Mouse (Mus musculus) forebrain, embryonic 10.5 days (tissue): Measurements from ENCODE around the gene C1qtnf4. TPM values are rescaled to one million over a fixed set of nuclear protein-coding genes. Genes with fewer than 3 reads are reported as not detected.
"Not testable (repeated sequence)": the region's sequence is repeated elsewhere in the genome, so short reads cannot be mapped to it uniquely, and the experiment has no call there.

Source experiments
- DNase-seq: peaks from one replicate; pipeline ENCODE4 v3.0.0-alpha.2; 2017; ENCODE audit warnings: low spot score; ENCODE audit errors: extremely low spot score
- H3K27ac ChIP-seq: fragments of 300-500 bp; sonication (generic); 2 replicates; pipeline ENCODE4 v1.5.1; 2016; ENCODE audit warnings: mild to moderate bottlenecking
- H3K27me3 ChIP-seq: fragments of 300-500 bp; sonication (generic); 2 replicates; pipeline ENCODE4 v1.6.1; 2016; ENCODE audit warnings: mild to moderate bottlenecking; ENCODE audit not compliant: poor library complexity, severe bottlenecking
- H3K36me3 ChIP-seq: fragments of 300-500 bp; sonication (generic); replicated peaks from 2 replicates; pipeline ENCODE4 v1.6.1; 2016; ENCODE audit warnings: mild to moderate bottlenecking, moderate library complexity
- H3K4me1 ChIP-seq: fragments of 300-500 bp; sonication (generic); 2 replicates; pipeline ENCODE4 v1.6.1; 2016
- H3K4me3 ChIP-seq: fragments of 300-500 bp; sonication (generic); 2 replicates; pipeline ENCODE4 v1.5.1; 2016; ENCODE audit warnings: mild to moderate bottlenecking, moderate library complexity
- H3K9me3 ChIP-seq: fragments of 300-500 bp; sonication (generic); 2 replicates; pipeline ENCODE4 v1.6.1; 2016; ENCODE audit warnings: mild to moderate bottlenecking, moderate library complexity
- WGBS: fragments of 180-500 bp; shearing (Covaris S2); methylation state at CpG from one replicate; pipeline ENCODE4 v1.1.7; 2016; 5-methylcytosine and 5-hydroxymethylcytosine counted together
- polyA plus RNA-seq: library from polyadenylated mRNA; unstranded; fragments of >200 nt; fragmentation: Nextera tagmentation; extraction: Ambion mirVana; gene quantifications from 2 replicates; pipeline ENCODE4 v1.2.1, GENCODE M21; 2016

C1qtnf4 gene
- polyA plus RNA-seq, 1 experiment from 2014 or later: 3.4 TPM

GRCm38 (mm10) chr2:90889550-90890548 lies 4.2 kb downstream of the C1qtnf4 start:
- Histone ChIP-seq H3K9me3 (no peaks in the 10 kb centered on the region), H3K27me3 (peaks cover 74% of the 10 kb centered on the region), H3K36me3 (peaks cover 26% of the 10 kb centered on the region), H3K4me3 (peak overlapping the region; percentile 57), H3K4me1 (peaks cover 41% of the 10 kb centered on the region), H3K27ac (peak overlapping the region; percentile 83)
- WGBS: 5% methylated on average over 133 of the region's 133 CpGs
- peak; percentile 51 for DNase-seq

GRCm38 (mm10) chr2:90893673-90894298 lies 8.1 kb downstream of the C1qtnf4 start:
- H3K36me3 ChIP-seq: peaks cover 65% of the 10 kb centered on the region
- H3K4me1 ChIP-seq: peaks cover 14% of the 10 kb centered on the region
- H3K27me3 ChIP-seq: peaks cover 34% of the 10 kb centered on the region
- peak overlapping the region; percentile 56; the same call in 1 of the 2 replicates for H3K27ac ChIP-seq
- DNase-seq: no peak
- no peaks in the 10 kb centered on the region for H3K9me3 ChIP-seq
- WGBS: 91% methylated on average over 6 of the region's 6 CpGs
- H3K4me3 ChIP-seq: no peak overlapping the region

GRCm38 (mm10) chr2:90894299-90894677 lies 8.6 kb downstream of the C1qtnf4 start:
- not testable (repeated sequence) for H3K9me3 ChIP-seq, H3K4me3 ChIP-seq, H3K27ac ChIP-seq, DNase-seq
- peaks cover 12% of the 10 kb centered on the region for H3K4me1 ChIP-seq
- WGBS: 82% methylated on average over 3 of the region's 3 CpGs
- peaks cover 70% of the 10 kb centered on the region for H3K36me3 ChIP-seq
- H3K27me3 ChIP-seq: peaks cover 29% of the 10 kb centered on the region

- WGBS: 90% methylated on average over 2 of the region's 2 CpGs
- H3K27me3 ChIP-seq: no peaks in the 10 kb centered on the region
- H3K36me3 ChIP-seq: peaks cover 72% of the 10 kb centered on the region
- H3K4me3 ChIP-seq: peak overlapping the region; percentile 96
- no peaks in the 10 kb centered on the region for H3K9me3 ChIP-seq
- peaks cover 38% of the 10 kb centered on the region for H3K4me1 ChIP-seq
- DNase-seq: no peak
- H3K27ac ChIP-seq: peak overlapping the region; percentile 98
Measured at GRCm38 (mm10) chr2:90903398-90903797, 17.7 kb downstream of the C1qtnf4 start.

GRCm38 (mm10) chr2:90904076-90904855 lies 18.6 kb downstream of the C1qtnf4 start, which contains the start of the genes Kbtbd4 and Ndufs3:
Gene Kbtbd4, plus strand, starts transcription at chr2:90904740.
Gene Ndufs3, minus strand, starts transcription at chr2:90904827.
- Histone ChIP-seq H3K27me3 (no peaks in the 10 kb centered on the region), H3K4me3 (peak within 1 kb of the TSS; percentile 96), H3K9me3 (no peaks in the 10 kb centered on the region), H3K4me1 (peaks cover 38% of the 10 kb centered on the region), H3K27ac (peak within 1 kb of the TSS; percentile 98), H3K36me3 (peaks cover 72% of the 10 kb centered on the region)
- DNase-seq: peak; percentile 94
- WGBS: under 1% methylated on average over 43 of the region's 43 CpGs

- peak overlapping the region; percentile 96 for H3K4me3 ChIP-seq
- 0% methylated on average over 21 of the region's 21 CpGs for WGBS
- H3K4me1 ChIP-seq: peaks cover 38% of the 10 kb centered on the region
- H3K27ac ChIP-seq: peak overlapping the region; percentile 98
- no peaks in the 10 kb centered on the region for H3K9me3 ChIP-seq
- H3K36me3 ChIP-seq: peaks cover 72% of the 10 kb centered on the region
- peak; percentile 84 for DNase-seq
- no peaks in the 10 kb centered on the region for H3K27me3 ChIP-seq
Measured at GRCm38 (mm10) chr2:90904856-90905224, 19.2 kb downstream of the C1qtnf4 start.

GRCm38 (mm10) chr2:90906721-90907120 lies 21.1 kb downstream of the C1qtnf4 start:
- H3K4me1 ChIP-seq: peaks cover 38% of the 10 kb centered on the region
- H3K27ac ChIP-seq: no peak overlapping the region
- no peaks in the 10 kb centered on the region for H3K9me3 ChIP-seq
- no peaks in the 10 kb centered on the region for H3K27me3 ChIP-seq
- H3K36me3 ChIP-seq: peaks cover 73% of the 10 kb centered on the region
- 95% methylated on average over 2 of the region's 2 CpGs for WGBS
- H3K4me3 ChIP-seq: no peak overlapping the region
- no peak for DNase-seq

- Histone ChIP-seq H3K9me3 (no peaks in the 10 kb centered on the region), H3K4me3 (no peak overlapping the region), H3K36me3 (peaks cover 98% of the 10 kb centered on the region), H3K4me1 (peaks cover 24% of the 10 kb centered on the region), H3K27ac (no peak overlapping the region), H3K27me3 (no peaks in the 10 kb centered on the region)
- no peak for DNase-seq
- 82% methylated on average over 1 of the region's 1 CpGs for WGBS
Measured at GRCm38 (mm10) chr2:90910861-90911260, 25.2 kb downstream of the C1qtnf4 start.

- DNase-seq: no peak
- peaks cover 25% of the 10 kb centered on the region for H3K4me1 ChIP-seq
- H3K27ac ChIP-seq: no peak overlapping the region
- H3K36me3 ChIP-seq: peaks cover 92% of the 10 kb centered on the region
- H3K9me3 ChIP-seq: no peaks in the 10 kb centered on the region
- no peak overlapping the region for H3K4me3 ChIP-seq
- 91% methylated on average over 1 of the region's 1 CpGs for WGBS
- no peaks in the 10 kb centered on the region for H3K27me3 ChIP-seq
Measured at GRCm38 (mm10) chr2:90911668-90912067, 26.0 kb downstream of the C1qtnf4 start.

GRCm38 (mm10) chr2:90913671-90914070 lies 28.0 kb downstream of the C1qtnf4 start:
- peaks cover 72% of the 10 kb centered on the region for H3K36me3 ChIP-seq
- no peak overlapping the region for H3K4me3 ChIP-seq
- no peaks in the 10 kb centered on the region for H3K27me3 ChIP-seq
- WGBS: 95% methylated on average over 2 of the region's 2 CpGs
- no peaks in the 10 kb centered on the region for H3K9me3 ChIP-seq
- no peak overlapping the region for H3K27ac ChIP-seq
- DNase-seq: no peak
- peaks cover 34% of the 10 kb centered on the region for H3K4me1 ChIP-seq

GRCm38 (mm10) chr2:90915516-90915915 lies 29.9 kb downstream of the C1qtnf4 start:
- H3K27ac ChIP-seq: no peak overlapping the region
- peaks cover 54% of the 10 kb centered on the region for H3K36me3 ChIP-seq
- peaks cover 34% of the 10 kb centered on the region for H3K4me1 ChIP-seq
- 88% methylated on average over 1 of the region's 1 CpGs for whole genome bisulfite sequencing
- H3K4me3 ChIP-seq: no peak overlapping the region; the same call in 1 of the 2 replicates
- no peak for DNase-seq
- no peaks in the 10 kb centered on the region for H3K9me3 ChIP-seq
- H3K27me3 ChIP-seq: peaks cover 3% of the 10 kb centered on the region; the same call in 1 of the 2 replicates

GRCm38 (mm10) chr2:90916560-90917232 lies 31.0 kb downstream of the C1qtnf4 start:
- 38% methylated on average over 7 of the region's 7 CpGs for WGBS
- Histone ChIP-seq H3K27ac (peak overlapping the region; percentile 97), H3K4me3 (peak overlapping the region; percentile 79), H3K36me3 (peaks cover 42% of the 10 kb centered on the region), H3K4me1 (peaks cover 34% of the 10 kb centered on the region), H3K9me3 (no peaks in the 10 kb centered on the region), H3K27me3 (peaks cover 3% of the 10 kb centered on the region; the same call in 1 of the 2 replicates)
- no peak for DNase-seq
